Mouse (Mus musculus) heart, embryonic 14.5 days (tissue): ENCODE measurements around the gene Ubxn11. TPM values are rescaled to one million over a fixed set of nuclear protein-coding genes. Genes with fewer than 3 reads are reported as not detected.
"Not testable (repeated sequence)": the region's sequence is repeated elsewhere in the genome, so short reads cannot be mapped to it uniquely, and the experiment has no call there.

Experiments
- ATAC-seq: fragments of 200-750 bp; cut with Nextera tagmentation; 2 replicates; pipeline ENCODE4 v1.8.0; 2017; ENCODE audit warnings: low read depth, moderate TSS enrichment; ENCODE audit not compliant: insufficient number of reproducible peaks, insufficient read depth, low FRiP score
- H3K27ac ChIP-seq, 2 experiments: fragments of 200-500 bp in 1 of 2; fragments of 300-500 bp in 1 of 2; sonication (generic) in 1 of 2; replicated peaks in 1 of 2; 2 replicates each; pipeline ENCODE4 v1.5.1; 2012 to 2014; ENCODE audit warnings: low read depth in 2 of 2, low read length in 2 of 2, control low read depth in 1 of 2, mild to moderate bottlenecking in 1 of 2, mixed read lengths in 1 of 2; ENCODE audit not compliant: control insufficient read depth in 1 of 2, insufficient read depth in 1 of 2
- H3K27me3 ChIP-seq: fragments of 300-500 bp; sonication (generic); 2 replicates; pipeline ENCODE4 v1.6.1; 2014; ENCODE audit warnings: mild to moderate bottlenecking, low read length, control low read depth; ENCODE audit not compliant: control insufficient read depth, insufficient read depth
- H3K36me3 ChIP-seq: fragments of 300-500 bp; sonication (generic); 2 replicates; pipeline ENCODE4 v1.6.1; 2014; ENCODE audit warnings: mild to moderate bottlenecking, control low read depth, low read length, mixed read lengths; ENCODE audit not compliant: control insufficient read depth, insufficient read depth
- H3K4me1 ChIP-seq, 2 experiments: fragments of 200-500 bp in 1 of 2; fragments of 300-500 bp in 1 of 2; sonication (generic) in 1 of 2; 2 replicates each; pipeline ENCODE4 v1.6.1; 2012 to 2014; ENCODE audit warnings: low read length in 2 of 2, control low read depth in 1 of 2, mixed read lengths in 1 of 2; ENCODE audit not compliant: control insufficient read depth in 2 of 2, insufficient read depth in 2 of 2
- H3K4me2 ChIP-seq: fragments of 300-500 bp; sonication (generic); 2 replicates; pipeline ENCODE4 v1.6.1; 2014; ENCODE audit warnings: mild to moderate bottlenecking, low read length
- H3K4me3 ChIP-seq, 2 experiments: fragments of 200-500 bp in 1 of 2; fragments of 300-500 bp in 1 of 2; sonication (generic) in 1 of 2; 2 replicates each; pipeline ENCODE4 v1.5.1; 2012 to 2014; ENCODE audit warnings: low read length in 2 of 2, mild to moderate bottlenecking in 2 of 2, control low read depth in 1 of 2, low read depth in 1 of 2, moderate library complexity in 1 of 2; ENCODE audit not compliant: control insufficient read depth in 1 of 2, insufficient read depth in 1 of 2
- H3K9ac ChIP-seq: fragments of 300-500 bp; sonication (generic); 2 replicates; pipeline ENCODE4 v1.6.1; 2014; ENCODE audit warnings: mild to moderate bottlenecking, low read length
- H3K9me3 ChIP-seq: fragments of 300-500 bp; sonication (generic); 2 replicates; pipeline ENCODE4 v1.6.1; 2016; ENCODE audit warnings: low read length, control low read depth; ENCODE audit not compliant: control insufficient read depth
- WGBS: fragments of 180-500 bp; shearing (Covaris S2); extraction: QIAGEN DNeasy Blood & Tissue Kit; methylation state at CpG from one replicate; pipeline ENCODE4 v1.1.7; 2014; 5-methylcytosine and 5-hydroxymethylcytosine counted together
- polyA plus RNA-seq: library from polyadenylated mRNA; unstranded; fragments of >200 nt; fragmentation: Nextera tagmentation; extraction: Ambion mirVana; gene quantifications from 2 replicates; pipeline ENCODE4 v1.2.1, GENCODE M21; 2014

Ubxn11 gene
- polyA plus RNA-seq, 1 experiment from 2014 or later = 2.9 TPM

GRCm38 (mm10) chr4:134154354-134154753 is 52.0 kb downstream of the Ubxn11 start:
- peaks cover 45% of the 10 kb centered on the region for H3K36me3 ChIP-seq
- H3K27me3 ChIP-seq = no peaks in the 10 kb centered on the region
- no peak overlapping the region for H3K27ac ChIP-seq
- 96% methylated on average over 3 of the region's 3 CpGs for WGBS
- H3K4me3 ChIP-seq = no peak overlapping the region
- no peak overlapping the region for H3K9ac ChIP-seq
- no peak overlapping the region for H3K4me2 ChIP-seq
- no peaks in the 10 kb centered on the region for H3K9me3 ChIP-seq
- no peak for ATAC-seq
- H3K4me1 ChIP-seq = peaks cover 5 to 19% of the 10 kb centered on the region in 2 experiments

GRCm38 (mm10) chr4:134155531-134155930 is 53.2 kb downstream of the Ubxn11 start:
- Histone ChIP-seq H3K9me3 (no peaks in the 10 kb centered on the region), H3K4me1 (peaks cover 5 to 19% of the 10 kb centered on the region in 2 experiments), H3K4me2 (no peak overlapping the region), H3K27me3 (no peaks in the 10 kb centered on the region), H3K9ac (no peak overlapping the region), H3K36me3 (peaks cover 34% of the 10 kb centered on the region), H3K27ac (no peak overlapping the region), H3K4me3 (no peak overlapping the region)
- no peak for ATAC-seq
- 90% methylated on average over 6 of the region's 6 CpGs for WGBS

- Histone ChIP-seq H3K27me3 (no peaks in the 10 kb centered on the region), H3K9ac (peak overlapping the region; percentile 27; the same call in 1 of the 2 replicates), H3K4me2 (peak overlapping the region; percentile 34; the same call in 1 of the 2 replicates), H3K27ac (peak overlapping the region; percentile 54 to 75; a peak in 3 of 4 replicates), H3K36me3 (peaks cover 29% of the 10 kb centered on the region), H3K9me3 (no peaks in the 10 kb centered on the region), H3K4me1 (peaks cover 5 to 19% of the 10 kb centered on the region in 2 experiments), H3K4me3 (no peak overlapping the region)
- WGBS = 75% methylated on average over 10 of the region's 10 CpGs
- no peak for ATAC-seq
These were observed 53.6 kb downstream of the Ubxn11 start for GRCm38 (mm10) chr4:134155961-134156465.

- H3K4me3 ChIP-seq = no peak overlapping the region
- no peaks in the 10 kb centered on the region for H3K27me3 ChIP-seq
- ATAC-seq = peak; percentile 81; the same call in 1 of the 2 replicates
- no peak overlapping the region for H3K9ac ChIP-seq
- H3K4me2 ChIP-seq = peak overlapping the region; percentile 34
- peaks cover 22% of the 10 kb centered on the region for H3K36me3 ChIP-seq
- peaks cover 5 to 19% of the 10 kb centered on the region in 2 experiments for H3K4me1 ChIP-seq
- WGBS = 14% methylated on average over 8 of the region's 8 CpGs
- H3K27ac ChIP-seq = peak overlapping the region; percentile 14 to 75; a peak in 3 of 4 replicates
- no peaks in the 10 kb centered on the region for H3K9me3 ChIP-seq
These were observed 54.4 kb downstream of the Ubxn11 start for GRCm38 (mm10) chr4:134156744-134157143.

GRCm38 (mm10) chr4:134157558-134157957 is 55.2 kb downstream of the Ubxn11 start:
- H3K27me3 ChIP-seq = no peaks in the 10 kb centered on the region
- H3K36me3 ChIP-seq = peaks cover 19% of the 10 kb centered on the region; the same call in 1 of the 2 replicates
- WGBS = 61% methylated on average over 2 of the region's 2 CpGs
- no peak for ATAC-seq
- no peaks in the 10 kb centered on the region for H3K9me3 ChIP-seq
- no peak overlapping the region for H3K4me2 ChIP-seq
- peak overlapping the region in 1 of 2 experiments; percentile 75; a peak in 2 of 4 replicates for H3K27ac ChIP-seq
- peaks cover 5 to 19% of the 10 kb centered on the region in 2 experiments for H3K4me1 ChIP-seq
- no peak overlapping the region for H3K4me3 ChIP-seq
- no peak overlapping the region for H3K9ac ChIP-seq

- WGBS = 86% methylated on average over 6 of the region's 6 CpGs
- Histone ChIP-seq H3K4me3 (no peak overlapping the region), H3K4me1 (peaks cover 5 to 19% of the 10 kb centered on the region in 2 experiments), H3K36me3 (0 out of 2 replicates have a peak, but pooled peaks cover 9% of the 10 kb centered on the region), H3K27me3 (no peaks in the 10 kb centered on the region), H3K27ac (no peak overlapping the region), H3K9me3 (no peaks in the 10 kb centered on the region), H3K4me2 (no peak overlapping the region), H3K9ac (no peak overlapping the region)
- ATAC-seq = no peak
These were observed 56.4 kb downstream of the Ubxn11 start for GRCm38 (mm10) chr4:134158774-134159173.

- H3K9me3 ChIP-seq, H3K36me3 ChIP-seq, H3K27me3 ChIP-seq, ATAC-seq: not testable (repeated sequence)
- Histone ChIP-seq H3K4me3 (peak overlapping the region; percentile 49 to 55), H3K27ac (peak overlapping the region; percentile 17 to 33; a peak in 2 of 4 replicates), H3K9ac (peak overlapping the region; percentile 64), H3K4me2 (peak overlapping the region; percentile 56), H3K4me1 (peaks cover 8 to 25% of the 10 kb centered on the region in 2 experiments)
- 2% methylated on average over 26 of the region's 30 CpGs for WGBS
These were observed 57.7 kb downstream of the Ubxn11 start for GRCm38 (mm10) chr4:134160071-134160470.

GRCm38 (mm10) chr4:134164591-134164990 is 62.2 kb downstream of the Ubxn11 start:
- Histone ChIP-seq H3K27ac (peak overlapping the region; percentile 3 to 39; a peak in 2 of 4 replicates), H3K9me3 (no peaks in the 10 kb centered on the region), H3K27me3 (no peaks in the 10 kb centered on the region), H3K4me3 (no peak overlapping the region), H3K9ac (no peak overlapping the region), H3K4me2 (no peak overlapping the region), H3K36me3 (peaks cover 19% of the 10 kb centered on the region), H3K4me1 (peaks cover 3 to 16% of the 10 kb centered on the region in 2 experiments)
- no peak for ATAC-seq
- WGBS = 96% methylated on average over 5 of the region's 6 CpGs
